Mouse (Mus musculus) liver, embryonic 12.5 days (tissue): Measurements from ENCODE around the gene Boc. TPM values are rescaled to one million over a fixed set of nuclear protein-coding genes. Genes with fewer than 3 reads are reported as not detected.

Source experiments
- ATAC-seq: fragments of 200-750 bp; cut with Nextera tagmentation; 2 replicates; pipeline ENCODE4 v1.8.0; 2017; ENCODE audit warnings: moderate number of reproducible peaks, mild to moderate bottlenecking, moderate library complexity
- H3K27ac ChIP-seq: fragments of 300-500 bp; sonication (generic); 2 replicates; pipeline ENCODE4 v1.5.1; 2016; ENCODE audit warnings: mild to moderate bottlenecking
- H3K27me3 ChIP-seq: fragments of 300-500 bp; sonication (generic); replicated peaks from 2 replicates; pipeline ENCODE4 v1.6.1; 2016; ENCODE audit warnings: mild to moderate bottlenecking, moderate library complexity
- H3K36me3 ChIP-seq: fragments of 300-500 bp; sonication (generic); 2 replicates; pipeline ENCODE4 v1.6.1; 2016; ENCODE audit warnings: mild to moderate bottlenecking, moderate library complexity
- H3K4me1 ChIP-seq: fragments of 300-500 bp; sonication (generic); 2 replicates; pipeline ENCODE4 v1.6.1; 2016
- H3K4me2 ChIP-seq: fragments of 300-500 bp; sonication (generic); 2 replicates; pipeline ENCODE4 v1.6.1; 2016; ENCODE audit warnings: mild to moderate bottlenecking, moderate library complexity
- H3K4me3 ChIP-seq: fragments of 300-500 bp; sonication (generic); 2 replicates; pipeline ENCODE4 v1.5.1; 2016; ENCODE audit warnings: mild to moderate bottlenecking, moderate library complexity
- H3K9ac ChIP-seq: fragments of 300-500 bp; sonication (generic); 2 replicates; pipeline ENCODE4 v1.6.1; 2016; ENCODE audit warnings: mild to moderate bottlenecking, moderate library complexity
- H3K9me3 ChIP-seq: fragments of 300-500 bp; sonication (generic); replicated peaks from 2 replicates; pipeline ENCODE4 v1.6.1; 2016; ENCODE audit warnings: mild to moderate bottlenecking, moderate library complexity
- WGBS: fragments of 180-500 bp; shearing (Covaris S2); methylation state at CpG from one replicate; pipeline ENCODE4 v1.1.7; 2016; ENCODE audit not compliant: insufficient replicate concordance; 5-methylcytosine and 5-hydroxymethylcytosine counted together
- polyA plus RNA-seq: library from polyadenylated mRNA; unstranded; fragments of >200 nt; fragmentation: Nextera tagmentation; extraction: Ambion mirVana; gene quantifications from 2 replicates; pipeline ENCODE4 v1.2.1, GENCODE M21; 2016

Gene Boc
- polyA plus RNA-seq, 1 experiment from 2014 or later, result 1.1 TPM

DNA sequence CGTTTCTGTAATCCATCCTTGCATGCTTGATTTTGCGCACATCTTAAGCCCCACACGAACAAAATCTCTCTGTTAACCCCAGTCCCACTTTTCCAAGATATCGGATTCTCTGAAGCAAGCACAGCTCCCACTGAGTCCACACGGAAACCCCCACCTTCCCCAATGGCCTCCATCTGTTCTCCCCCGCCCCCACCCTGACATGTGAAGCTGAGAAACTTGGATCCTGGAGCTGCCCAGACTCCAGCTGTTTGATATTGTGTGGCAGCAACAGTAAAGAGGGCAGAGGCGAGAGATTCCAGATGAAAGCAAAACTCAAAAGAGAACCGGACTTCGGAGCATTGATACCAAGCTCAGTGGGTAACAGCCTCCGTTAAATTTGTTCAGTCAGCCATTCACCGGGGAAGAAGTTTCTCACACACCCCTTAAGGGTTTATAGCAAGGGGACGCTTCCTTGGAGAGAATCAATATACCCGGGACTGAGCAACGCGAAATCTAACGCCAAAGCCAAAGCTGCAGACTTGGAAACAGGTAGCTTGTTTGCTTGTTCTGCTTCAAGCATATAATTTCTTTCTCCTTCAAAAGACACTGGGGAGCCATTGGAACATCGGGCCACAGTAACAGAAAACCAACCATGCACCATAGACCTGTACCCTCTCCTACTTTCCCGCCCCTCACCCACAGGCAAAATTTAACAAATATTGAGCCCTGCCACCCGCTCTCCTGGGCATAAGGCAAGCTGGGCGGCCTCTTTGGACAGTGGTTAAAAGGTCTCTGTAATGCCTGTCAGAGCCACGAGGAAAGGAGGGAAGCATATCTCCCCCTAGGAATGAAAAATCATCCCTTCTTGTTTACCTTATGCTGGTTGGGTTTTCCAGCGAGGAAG lies 6.9 kb upstream of the Boc start:
- WGBS, result 52% methylated on average over 22 of the region's 22 CpGs
- no peaks in the 10 kb centered on the region for H3K4me1 ChIP-seq

DNA sequence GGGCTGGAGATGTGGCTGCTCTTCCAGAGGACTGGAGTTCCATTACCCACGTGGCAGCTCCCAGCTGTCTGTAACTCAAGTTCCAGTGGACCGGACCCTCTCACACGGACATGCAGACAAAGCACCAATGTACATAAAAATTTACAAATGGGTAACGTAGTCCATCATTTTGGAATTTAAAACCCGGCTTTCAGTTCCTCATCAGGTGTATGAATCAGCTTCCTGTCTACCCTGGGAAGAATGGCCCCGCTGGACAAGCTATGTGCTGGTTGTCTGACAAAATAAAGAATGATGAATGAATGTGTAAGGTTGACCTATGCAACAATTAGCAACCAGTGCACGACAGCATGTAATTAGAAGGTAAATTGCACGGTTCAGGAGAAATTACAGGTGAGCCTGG lies 5.7 kb upstream of the Boc start:
- no peak for ATAC-seq
- Histone ChIP-seq H3K4me2 (no peak overlapping the region), H3K4me1 (no peaks in the 10 kb centered on the region), H3K4me3 (no peak overlapping the region), H3K36me3 (no peaks in the 10 kb centered on the region), H3K27ac (no peak overlapping the region), H3K27me3 (peaks cover 28% of the 10 kb centered on the region), H3K9me3 (no peaks in the 10 kb centered on the region), H3K9ac (no peak overlapping the region)
- 65% methylated on average over 8 of the region's 8 CpGs for WGBS

More for the DNA sequence above, 6.9 kb upstream of the Boc start:
- H3K27ac ChIP-seq, result no peak overlapping the region
- H3K27me3 ChIP-seq, result peaks cover 16% of the 10 kb centered on the region
- no peaks in the 10 kb centered on the region for H3K36me3 ChIP-seq
- H3K9me3 ChIP-seq, result no peaks in the 10 kb centered on the region
- no peak overlapping the region for H3K4me3 ChIP-seq
- no peak overlapping the region for H3K4me2 ChIP-seq
- no peak overlapping the region for H3K9ac ChIP-seq
- no peak for ATAC-seq

DNA sequence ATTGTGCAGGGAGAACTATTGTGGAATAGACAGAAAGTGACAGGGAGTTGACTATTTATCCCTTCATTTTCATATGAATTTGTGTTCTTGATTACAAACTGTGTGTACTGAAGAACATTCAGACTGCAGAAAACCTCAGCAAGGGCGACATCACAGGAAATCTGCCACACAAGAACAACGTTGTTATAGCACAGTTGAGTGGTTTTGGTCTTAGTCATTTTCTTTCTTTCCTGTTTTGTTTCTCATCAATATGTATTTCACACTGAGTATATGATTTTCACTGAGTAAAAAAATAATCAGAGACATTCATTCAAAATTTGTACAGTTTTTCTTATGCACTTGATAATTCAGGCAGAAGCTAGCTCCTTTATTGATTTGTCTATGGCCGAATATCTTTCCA lies 3.4 kb upstream of the Boc start:
- Histone ChIP-seq H3K9me3 (no peaks in the 10 kb centered on the region), H3K27ac (no peak overlapping the region), H3K36me3 (no peaks in the 10 kb centered on the region), H3K9ac (no peak overlapping the region), H3K4me2 (no peak overlapping the region), H3K4me1 (no peaks in the 10 kb centered on the region), H3K4me3 (no peak overlapping the region), H3K27me3 (peaks cover 51% of the 10 kb centered on the region)
- ATAC-seq, result no peak
- 47% methylated on average over 3 of the region's 3 CpGs for WGBS

DNA sequence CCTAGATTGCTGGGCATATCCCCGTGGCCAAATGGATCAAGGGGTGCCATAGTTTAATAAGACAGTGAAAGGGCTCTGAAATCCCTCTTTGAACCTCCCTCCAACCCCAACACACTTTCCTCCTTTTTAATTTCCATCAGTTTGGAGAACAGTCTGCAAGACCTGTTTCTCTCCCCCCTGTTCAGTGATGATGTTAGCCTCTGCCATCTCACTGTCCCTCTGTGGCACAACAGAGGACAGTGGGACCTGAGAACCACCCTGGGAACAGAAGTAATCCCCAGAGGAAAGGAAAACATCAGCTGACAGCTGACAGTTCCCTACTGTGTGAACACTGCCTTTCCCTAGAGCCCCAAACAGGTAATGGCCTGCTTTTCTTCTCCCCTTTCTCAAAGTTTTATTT lies 1.5 kb upstream of the Boc start:
- H3K9me3 ChIP-seq, result no peaks in the 10 kb centered on the region
- no peak overlapping the region for H3K9ac ChIP-seq
- peaks cover 60% of the 10 kb centered on the region for H3K27me3 ChIP-seq
- no peak overlapping the region for H3K4me3 ChIP-seq
- no peak overlapping the region for H3K27ac ChIP-seq
- ATAC-seq, result no peak
- no peaks in the 10 kb centered on the region for H3K36me3 ChIP-seq
- 28% methylated on average over 1 of the region's 1 CpGs for whole genome bisulfite sequencing
- no peaks in the 10 kb centered on the region for H3K4me1 ChIP-seq
- H3K4me2 ChIP-seq, result no peak overlapping the region

DNA sequence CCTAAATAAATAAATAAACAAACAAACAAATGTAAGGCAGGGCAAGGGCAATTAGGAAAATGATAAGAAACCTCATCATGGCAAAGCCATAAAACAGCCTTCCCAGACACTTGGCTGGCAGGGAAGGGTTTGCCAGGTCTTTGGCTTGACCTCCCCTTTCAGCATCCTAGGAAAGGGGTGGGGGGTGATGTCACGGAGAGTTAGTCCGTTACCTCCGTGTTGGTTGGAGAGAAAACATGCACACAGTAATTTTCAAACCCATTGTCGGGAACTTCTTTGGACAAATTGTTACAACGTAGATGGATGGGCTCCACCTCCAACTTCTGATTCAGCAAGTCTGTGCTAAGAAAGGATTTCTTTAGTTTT lies 616 bp upstream of the Boc start:
- H3K4me2 ChIP-seq, result no peak overlapping the region; the same call in 1 of the 2 replicates
- H3K9me3 ChIP-seq, result no peaks in the 10 kb centered on the region
- no peak for ATAC-seq
- H3K9ac ChIP-seq, result no peak overlapping the region
- no peaks in the 10 kb centered on the region for H3K36me3 ChIP-seq
- 18% methylated on average over 5 of the region's 5 CpGs for whole genome bisulfite sequencing
- H3K4me3 ChIP-seq, result no peak overlapping the region
- no peaks in the 10 kb centered on the region for H3K4me1 ChIP-seq
- H3K27me3 ChIP-seq, result peaks cover 59% of the 10 kb centered on the region
- H3K27ac ChIP-seq, result no peak overlapping the region

DNA sequence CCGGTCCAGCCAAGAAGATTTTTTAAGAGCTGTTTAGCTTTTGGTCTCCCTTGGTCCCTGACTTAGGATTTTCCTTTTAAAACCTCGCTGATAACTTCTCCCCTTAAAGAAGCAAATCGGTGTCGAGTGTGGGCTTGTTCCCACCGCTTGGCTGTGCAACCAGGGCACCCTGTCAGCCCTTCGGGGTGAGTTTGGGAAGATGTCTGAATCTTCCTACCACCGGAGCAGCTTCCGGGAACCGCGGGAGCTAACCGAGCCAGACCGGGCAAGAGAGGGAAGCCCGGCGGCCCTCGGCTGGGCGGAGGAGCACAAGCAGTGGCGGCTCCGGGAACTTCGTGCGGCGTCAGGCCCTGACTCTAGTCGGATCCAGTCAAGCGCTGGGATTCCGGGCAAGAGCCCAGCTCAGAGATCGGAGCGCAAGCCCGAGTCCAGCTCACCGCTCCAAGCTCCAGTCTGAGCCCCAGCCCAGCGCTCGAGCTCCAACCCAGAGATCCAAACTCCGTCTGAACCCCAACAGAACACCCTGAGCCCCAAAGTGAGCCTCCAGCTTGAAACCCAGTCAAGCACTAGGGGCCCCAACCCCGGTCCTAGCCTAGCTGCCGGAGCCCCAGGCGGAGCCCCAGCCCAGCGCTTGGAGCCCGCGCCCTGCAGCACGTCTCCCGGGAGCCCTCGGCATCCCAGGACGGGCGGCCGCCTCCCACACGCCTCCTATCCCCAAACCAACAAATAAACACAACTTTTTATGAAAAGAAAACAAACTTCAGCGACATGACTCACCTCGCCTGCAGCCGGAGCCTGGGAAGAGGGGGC lies 831 bp downstream of the Boc start:
- Histone ChIP-seq H3K4me2 (peak overlapping the region; percentile 74), H3K4me3 (peak overlapping the region; percentile 58), H3K9me3 (no peaks in the 10 kb centered on the region), H3K4me1 (no peaks in the 10 kb centered on the region), H3K27me3 (peaks cover 56% of the 10 kb centered on the region), H3K36me3 (no peaks in the 10 kb centered on the region), H3K9ac (peak overlapping the region; percentile 53), H3K27ac (peak overlapping the region; percentile 20; the same call in 1 of the 2 replicates)
- ATAC-seq, result no peak; the same call in 1 of the 2 replicates
- WGBS, result under 1% methylated on average over 47 of the region's 47 CpGs

DNA sequence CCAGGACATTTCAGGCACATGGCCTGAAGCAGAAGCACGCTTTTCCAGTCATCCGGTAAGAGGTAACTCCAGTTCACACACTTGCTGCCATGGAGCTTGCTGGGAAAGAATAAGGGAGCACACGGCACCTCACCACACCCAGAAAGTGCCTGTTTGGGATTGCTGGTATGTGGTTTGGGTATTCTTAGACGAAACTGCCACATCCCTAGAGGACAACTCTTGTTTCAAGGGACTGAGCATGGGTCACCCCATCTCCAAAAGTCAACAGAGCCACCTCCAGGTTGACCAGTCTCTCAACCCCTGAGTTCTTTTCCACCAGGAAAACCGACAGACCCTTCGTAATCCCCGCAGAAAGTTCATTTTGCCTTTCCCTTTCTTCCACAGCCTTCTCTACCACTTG lies 1.6 kb downstream of the Boc start:
- Histone ChIP-seq H3K9ac (no peak overlapping the region), H3K27ac (no peak overlapping the region), H3K4me3 (peak overlapping the region; percentile 58; the same call in 1 of the 2 replicates), H3K9me3 (no peaks in the 10 kb centered on the region), H3K36me3 (no peaks in the 10 kb centered on the region), H3K4me1 (no peaks in the 10 kb centered on the region), H3K4me2 (peak overlapping the region; percentile 74; the same call in 1 of the 2 replicates), H3K27me3 (peaks cover 56% of the 10 kb centered on the region)
- WGBS, result 54% methylated on average over 7 of the region's 7 CpGs
- ATAC-seq, result no peak

DNA sequence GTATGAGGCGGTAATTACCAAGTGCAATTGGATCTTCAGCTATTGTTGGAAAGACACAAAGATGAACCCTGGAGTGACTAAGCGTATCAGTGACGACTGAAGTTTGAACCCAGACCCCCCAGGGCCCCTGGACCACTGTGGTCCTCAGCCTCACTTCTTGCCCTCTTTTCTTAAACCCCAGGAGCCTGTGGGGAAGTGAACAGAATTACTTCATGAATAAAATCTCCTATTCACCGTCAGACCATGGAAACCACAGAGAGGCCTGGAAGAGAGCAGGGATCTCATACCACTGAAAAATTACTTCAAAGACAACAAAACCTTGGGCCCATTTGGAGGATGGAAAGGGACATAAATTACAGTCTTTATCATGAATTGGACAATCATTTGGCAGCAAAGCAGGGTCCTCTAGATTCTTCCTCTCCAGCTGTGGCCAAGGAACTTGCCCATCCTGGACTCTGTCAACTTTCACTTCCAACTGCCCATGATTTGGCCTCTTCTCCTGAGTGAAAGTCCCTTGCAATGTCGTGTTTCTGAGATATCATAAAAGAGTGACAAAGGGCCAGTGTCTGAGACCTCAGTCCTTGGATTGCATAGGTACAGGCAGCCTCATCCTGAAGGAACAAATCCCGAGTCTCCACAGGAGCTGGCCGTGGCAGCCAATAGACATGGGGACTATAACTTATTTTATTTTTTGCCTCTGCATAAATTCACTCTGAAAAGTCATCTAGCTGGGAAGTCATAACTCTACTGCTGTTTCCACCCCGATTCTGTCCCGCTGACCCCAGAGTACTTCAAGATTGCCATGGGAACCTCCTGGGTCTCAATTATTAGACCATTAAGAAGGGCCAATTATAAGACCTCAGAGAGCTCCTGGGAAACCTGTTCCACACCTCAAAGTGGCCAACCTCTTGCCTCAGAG lies 2.6 kb downstream of the Boc start:
- H3K4me2 ChIP-seq, result no peak overlapping the region
- no peaks in the 10 kb centered on the region for H3K9me3 ChIP-seq
- H3K4me3 ChIP-seq, result no peak overlapping the region
- WGBS, result 56% methylated on average over 9 of the region's 9 CpGs
- no peak overlapping the region for H3K9ac ChIP-seq
- H3K4me1 ChIP-seq, result no peaks in the 10 kb centered on the region
- ATAC-seq, result no peak
- no peaks in the 10 kb centered on the region for H3K36me3 ChIP-seq
- no peak overlapping the region for H3K27ac ChIP-seq
- H3K27me3 ChIP-seq, result peaks cover 56% of the 10 kb centered on the region

DNA sequence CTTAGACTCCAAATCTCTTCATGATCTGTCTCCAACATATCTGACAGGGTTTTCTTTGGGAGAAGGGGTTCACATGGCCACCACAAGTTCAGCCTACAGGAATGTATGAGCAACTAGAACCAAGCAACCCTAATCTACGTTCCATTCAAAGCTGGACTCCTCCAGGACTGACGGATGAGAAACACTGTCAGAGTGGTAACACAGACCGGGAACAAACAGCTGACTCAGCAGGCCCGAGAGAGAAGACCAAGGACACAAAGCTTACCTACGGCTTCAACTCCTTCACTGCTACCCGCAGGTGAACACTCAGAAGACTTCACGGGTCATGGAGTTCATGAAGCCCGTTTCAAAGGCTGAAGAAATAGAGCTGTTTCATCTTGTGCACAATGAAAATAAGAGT lies 4.8 kb downstream of the Boc start:
- H3K4me2 ChIP-seq, result no peak overlapping the region
- no peak overlapping the region for H3K27ac ChIP-seq
- H3K4me1 ChIP-seq, result no peaks in the 10 kb centered on the region
- no peak overlapping the region for H3K9ac ChIP-seq
- no peak overlapping the region for H3K4me3 ChIP-seq
- no peaks in the 10 kb centered on the region for H3K36me3 ChIP-seq
- no peak for ATAC-seq
- peaks cover 34% of the 10 kb centered on the region for H3K27me3 ChIP-seq
- H3K9me3 ChIP-seq, result no peaks in the 10 kb centered on the region
- WGBS, result 66% methylated on average over 8 of the region's 8 CpGs

DNA sequence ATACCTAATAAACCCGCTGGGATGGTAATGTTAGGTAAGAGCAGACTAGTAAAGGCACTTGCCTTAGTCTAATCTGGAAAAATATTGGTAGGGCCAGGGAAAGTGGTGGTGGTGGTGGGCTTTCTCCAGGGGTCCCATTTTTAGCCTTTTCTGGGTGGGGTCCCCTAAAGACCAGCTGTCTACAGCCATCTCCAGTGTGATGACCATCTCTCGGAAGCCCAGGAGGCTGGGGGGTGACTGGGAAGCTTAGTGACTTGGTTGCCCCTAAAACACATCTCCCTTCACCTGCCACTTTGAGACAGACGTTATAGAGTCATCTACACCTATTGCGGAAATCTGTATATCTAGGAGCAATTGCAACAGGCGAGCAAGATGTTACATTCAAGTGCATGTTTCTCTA lies 6.0 kb downstream of the Boc start:
- no peak for ATAC-seq
- Histone ChIP-seq H3K4me2 (no peak overlapping the region), H3K27ac (no peak overlapping the region), H3K27me3 (peaks cover 22% of the 10 kb centered on the region), H3K9me3 (no peaks in the 10 kb centered on the region), H3K36me3 (no peaks in the 10 kb centered on the region), H3K4me3 (no peak overlapping the region), H3K4me1 (no peaks in the 10 kb centered on the region), H3K9ac (no peak overlapping the region)
- 65% methylated on average over 5 of the region's 5 CpGs for whole genome bisulfite sequencing

DNA sequence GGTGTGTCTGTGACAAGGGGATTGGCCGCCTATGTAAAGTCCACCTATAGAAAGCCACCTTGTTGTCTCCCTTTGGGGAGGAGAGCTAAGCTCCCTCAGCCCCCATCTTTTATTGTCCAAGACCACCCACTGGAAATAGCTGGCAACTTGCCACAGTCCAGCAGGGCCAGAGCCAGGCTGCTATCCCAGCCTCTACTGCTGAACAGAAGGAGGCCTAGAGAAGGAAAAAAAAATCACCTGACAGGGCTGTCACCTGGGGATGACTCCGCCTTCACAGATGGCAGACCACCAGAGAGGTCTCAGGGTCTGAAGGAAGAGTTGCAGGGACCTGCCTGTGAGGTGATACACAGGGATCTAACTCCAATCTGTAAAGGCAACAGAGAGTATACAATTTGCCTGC lies 6.7 kb downstream of the Boc start:
- Histone ChIP-seq H3K36me3 (no peaks in the 10 kb centered on the region), H3K4me3 (no peak overlapping the region), H3K4me1 (no peaks in the 10 kb centered on the region), H3K27ac (no peak overlapping the region), H3K9me3 (no peaks in the 10 kb centered on the region), H3K4me2 (no peak overlapping the region), H3K9ac (no peak overlapping the region), H3K27me3 (peaks cover 16% of the 10 kb centered on the region)
- WGBS, result 59% methylated on average over 2 of the region's 2 CpGs
- no peak for ATAC-seq
